Mouse (Mus musculus) myocyte (in vitro differentiated cells): ENCODE measurements around the gene Jagn1. TPM values are rescaled to one million over a fixed set of nuclear protein-coding genes. Genes with fewer than 3 reads are reported as not detected.

ENCODE experiments used
- H3K27me3 ChIP-seq: one replicate; pipeline ENCODE4 v1.6.1; 2011; ENCODE audit not compliant: control insufficient read depth, insufficient read depth, insufficient read length
- H3K36me3 ChIP-seq: one replicate; pipeline ENCODE4 v1.6.1; 2011; ENCODE audit not compliant: control insufficient read depth, insufficient read depth
- H3K4me2 ChIP-seq: one replicate; pipeline ENCODE4 v1.6.1; 2011; ENCODE audit warnings: low read depth, control low read depth
- H3K4me3 ChIP-seq: one replicate; pipeline ENCODE4 v1.5.1; 2011; ENCODE audit warnings: mild to moderate bottlenecking, control low read depth, moderate library complexity
- H3K79me2 ChIP-seq: one replicate; pipeline ENCODE4 v1.6.1; 2011; ENCODE audit not compliant: control insufficient read depth, insufficient read depth
- H3ac ChIP-seq: one replicate; pipeline ENCODE4 v1.6.1; 2011; ENCODE audit not compliant: control insufficient read depth, insufficient read length
- CEBPB ChIP-seq: IDR thresholded peaks from 2 replicates; pipeline ENCODE4 v1.6.1; 2011; ENCODE audit warnings: mild to moderate bottlenecking, moderate library complexity; ENCODE audit not compliant: poor library complexity, insufficient read depth, severe bottlenecking
- E2F4 ChIP-seq: IDR thresholded peaks from one replicate; pipeline ENCODE4 v1.6.1; 2011; ENCODE audit warnings: mild to moderate bottlenecking, control low read depth, moderate library complexity; ENCODE audit not compliant: insufficient read depth
- MAX ChIP-seq: IDR thresholded peaks from one replicate; pipeline ENCODE4 v1.6.1; 2011; ENCODE audit warnings: low read depth, mild to moderate bottlenecking, control low read depth
- MYOD1 ChIP-seq, 3 experiments: IDR thresholded peaks; one replicate each; pipeline ENCODE4 v1.6.1; 2011; ENCODE audit warnings: control low read depth in 2 of 3, low read depth in 2 of 3, mild to moderate bottlenecking in 2 of 3, moderate library complexity in 1 of 3; ENCODE audit not compliant: insufficient read length in 2 of 3, control insufficient read depth in 1 of 3
- MYOG ChIP-seq, 3 experiments: IDR thresholded peaks; one replicate each; pipeline ENCODE4 v1.6.1; 2011; ENCODE audit warnings: control low read depth in 2 of 3, low read depth in 2 of 3, mild to moderate bottlenecking in 2 of 3; ENCODE audit not compliant: insufficient read length in 2 of 3, control insufficient read depth in 1 of 3, insufficient read depth in 1 of 3
- POLR2A ChIP-seq: IDR thresholded peaks from one replicate; pipeline ENCODE4 v1.6.1; 2011; ENCODE audit warnings: low read depth, mild to moderate bottlenecking, control low read depth, moderate library complexity; ENCODE audit not compliant: insufficient read length
- POLR2AphosphoS2 ChIP-seq: IDR thresholded peaks from one replicate; pipeline ENCODE4 v1.6.1; 2011; ENCODE audit warnings: low read depth, control low read depth; ENCODE audit not compliant: insufficient read length
- REST ChIP-seq: IDR thresholded peaks from one replicate; pipeline ENCODE4 v1.6.1; 2011; ENCODE audit warnings: mild to moderate bottlenecking, control low read depth, moderate library complexity; ENCODE audit not compliant: insufficient read depth, insufficient read length
- SRF ChIP-seq: IDR thresholded peaks from one replicate; pipeline ENCODE4 v1.6.1; 2011; ENCODE audit warnings: low read depth; ENCODE audit not compliant: control insufficient read depth, insufficient read length
- TCF12 ChIP-seq: IDR thresholded peaks from one replicate; pipeline ENCODE4 v1.6.1; 2011; ENCODE audit warnings: mild to moderate bottlenecking, control low read depth; ENCODE audit not compliant: poor library complexity, insufficient read depth, severe bottlenecking
- TCF3 ChIP-seq: IDR thresholded peaks from one replicate; pipeline ENCODE4 v1.6.1; 2011; ENCODE audit warnings: low read depth, control low read depth; ENCODE audit not compliant: insufficient read length
- USF1 ChIP-seq: IDR thresholded peaks from one replicate; pipeline ENCODE4 v1.6.1; 2011; ENCODE audit warnings: low read depth, mild to moderate bottlenecking, control low read depth, moderate library complexity
- polyA plus RNA-seq: library from polyadenylated mRNA; unstranded; fragments of >200 nt; fragmentation: generic; extraction: Trizol; gene quantifications from one replicate; pipeline ENCODE4 v1.2.1, GENCODE M21; 2012; ENCODE audit warnings: missing spikeins

Gene Jagn1
- polyA plus RNA-seq, 1 experiment, result 92.7 TPM

- no peak overlapping the region for H3K4me3 ChIP-seq
- no peaks in the 10 kb centered on the region for H3K79me2 ChIP-seq
- no peak overlapping the region for H3K4me2 ChIP-seq
- no peak for TF ChIP-seq TCF3
- no peak for TF ChIP-seq E2F4
- TF ChIP-seq POLR2AphosphoS2, result no peak
- no peak for TF ChIP-seq REST
- TF ChIP-seq CEBPB, result no peak
- no peak for TF ChIP-seq USF1
- no peak for TF ChIP-seq MYOG (IDR thresholded peaks at IDR 0.05; ENCODE audit: control insufficient read depth in 1 of 3, insufficient read depth in 1 of 3, insufficient read length in 2 of 3, low read depth in 2 of 3)
- no peak for TF ChIP-seq MYOD1 (IDR thresholded peaks at IDR 0.05; ENCODE audit: control insufficient read depth in 1 of 3, insufficient read length in 2 of 3, low read depth in 2 of 3)
- no peak overlapping the region for H3ac ChIP-seq
- no peaks in the 10 kb centered on the region for H3K27me3 ChIP-seq
- peaks cover 4% of the 10 kb centered on the region for H3K36me3 ChIP-seq
Observed at GRCm38 (mm10) chr6:113473715-113474114, 31.3 kb downstream of the Jagn1 start.

- H3K36me3 ChIP-seq, result peaks cover 4% of the 10 kb centered on the region
- no peak overlapping the region for H3ac ChIP-seq
- H3K27me3 ChIP-seq, result no peaks in the 10 kb centered on the region
- H3K4me3 ChIP-seq, result no peak overlapping the region
- TF ChIP-seq CEBPB (no peak), POLR2AphosphoS2 (no peak), TCF3 (no peak), TCF12 (no peak), SRF (no peak), POLR2A (no peak), MYOG (IDR thresholded peaks at IDR 0.05; ENCODE audit: control insufficient read depth in 1 of 3, insufficient read depth in 1 of 3, insufficient read length in 2 of 3, low read depth in 2 of 3) (peak in 1 of 3 experiments; percentile 23), MAX (no peak)
- no peak overlapping the region for H3K4me2 ChIP-seq
- H3K79me2 ChIP-seq, result no peaks in the 10 kb centered on the region
Observed at GRCm38 (mm10) chr6:113477353-113477752, 35.0 kb downstream of the Jagn1 start.

- Histone ChIP-seq H3K36me3 (peaks cover 4% of the 10 kb centered on the region), H3K4me2 (no peak overlapping the region), H3ac (no peak overlapping the region), H3K4me3 (no peak overlapping the region), H3K79me2 (no peaks in the 10 kb centered on the region), H3K27me3 (no peaks in the 10 kb centered on the region)
- TF ChIP-seq MAX, result no peak
- no peak for TF ChIP-seq SRF
- no peak for TF ChIP-seq E2F4
- no peak for TF ChIP-seq MYOG (IDR thresholded peaks at IDR 0.05; ENCODE audit: control insufficient read depth in 1 of 3, insufficient read depth in 1 of 3, insufficient read length in 2 of 3, low read depth in 2 of 3)
- TF ChIP-seq USF1, result no peak
- no peak for TF ChIP-seq TCF3
- no peak for TF ChIP-seq REST
- no peak for TF ChIP-seq CEBPB
- no peak for TF ChIP-seq TCF12
- TF ChIP-seq POLR2A, result no peak
- no peak for TF ChIP-seq MYOD1 (IDR thresholded peaks at IDR 0.05; ENCODE audit: control insufficient read depth in 1 of 3, insufficient read length in 2 of 3, low read depth in 2 of 3)
- no peak for TF ChIP-seq POLR2AphosphoS2
Observed at GRCm38 (mm10) chr6:113478906-113479305, 36.5 kb downstream of the Jagn1 start.

GRCm38 (mm10) chr6:113480555-113481373, 38.4 kb downstream of the Jagn1 start:
- H3K79me2 ChIP-seq, result no peaks in the 10 kb centered on the region
- no peak overlapping the region for H3K4me3 ChIP-seq
- no peak for TF ChIP-seq REST
- TF ChIP-seq TCF12, result peak; percentile 54
- TF ChIP-seq E2F4, result no peak
- 0 out of 2 replicates have a peak, but pooled peaks have one; percentile 24 for TF ChIP-seq CEBPB
- peak; percentile 22 for TF ChIP-seq MAX
- peak; percentile 78 for TF ChIP-seq USF1
- TF ChIP-seq MYOD1 (IDR thresholded peaks at IDR 0.05; ENCODE audit: control insufficient read depth in 1 of 3, insufficient read length in 2 of 3, low read depth in 2 of 3), result peak; percentile 6 to 95 (median 91)
- TF ChIP-seq MYOG (IDR thresholded peaks at IDR 0.05; ENCODE audit: control insufficient read depth in 1 of 3, insufficient read depth in 1 of 3, insufficient read length in 2 of 3, low read depth in 2 of 3), result peak; percentile 90 to 97 (median 93)
- peak; percentile 22 for TF ChIP-seq SRF
- no peak for TF ChIP-seq POLR2AphosphoS2
- no peaks in the 10 kb centered on the region for H3K27me3 ChIP-seq
- H3K36me3 ChIP-seq, result peaks cover 4% of the 10 kb centered on the region
- no peak overlapping the region for H3ac ChIP-seq
- H3K4me2 ChIP-seq, result peak overlapping the region; percentile 66
